Mouse (Mus musculus): ENCODE results near the gene Cops7a. TPM values are rescaled to one million over a fixed set of nuclear protein-coding genes. Genes with fewer than 3 reads are reported as not detected.

The Cops7a gene
- polyA plus RNA-seq, 1 experiment = 199 TPM

DNA sequence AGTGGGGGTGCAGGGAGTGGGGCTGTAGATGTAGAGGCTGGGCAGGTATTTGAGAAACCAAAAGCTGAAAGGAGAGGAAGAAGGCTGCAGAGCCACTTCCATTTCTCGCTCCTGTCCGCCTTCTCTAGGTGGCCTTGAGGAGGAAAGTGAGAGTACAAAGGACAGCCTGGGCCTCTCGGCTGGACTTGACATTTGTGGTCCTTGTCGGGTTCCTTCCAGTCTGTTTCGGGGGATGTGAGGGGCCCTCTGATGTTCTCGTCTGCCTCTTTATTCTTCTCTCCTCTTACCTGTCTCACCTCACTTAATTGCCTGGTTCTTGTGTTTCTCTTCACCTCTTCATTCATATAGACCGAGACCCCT, 47.0 kb downstream of the Cops7a start:
- H3K4me3 ChIP-seq (ENCODE audit: control insufficient read depth, insufficient read depth, low read length) = peak overlapping the region; percentile 62

DNA sequence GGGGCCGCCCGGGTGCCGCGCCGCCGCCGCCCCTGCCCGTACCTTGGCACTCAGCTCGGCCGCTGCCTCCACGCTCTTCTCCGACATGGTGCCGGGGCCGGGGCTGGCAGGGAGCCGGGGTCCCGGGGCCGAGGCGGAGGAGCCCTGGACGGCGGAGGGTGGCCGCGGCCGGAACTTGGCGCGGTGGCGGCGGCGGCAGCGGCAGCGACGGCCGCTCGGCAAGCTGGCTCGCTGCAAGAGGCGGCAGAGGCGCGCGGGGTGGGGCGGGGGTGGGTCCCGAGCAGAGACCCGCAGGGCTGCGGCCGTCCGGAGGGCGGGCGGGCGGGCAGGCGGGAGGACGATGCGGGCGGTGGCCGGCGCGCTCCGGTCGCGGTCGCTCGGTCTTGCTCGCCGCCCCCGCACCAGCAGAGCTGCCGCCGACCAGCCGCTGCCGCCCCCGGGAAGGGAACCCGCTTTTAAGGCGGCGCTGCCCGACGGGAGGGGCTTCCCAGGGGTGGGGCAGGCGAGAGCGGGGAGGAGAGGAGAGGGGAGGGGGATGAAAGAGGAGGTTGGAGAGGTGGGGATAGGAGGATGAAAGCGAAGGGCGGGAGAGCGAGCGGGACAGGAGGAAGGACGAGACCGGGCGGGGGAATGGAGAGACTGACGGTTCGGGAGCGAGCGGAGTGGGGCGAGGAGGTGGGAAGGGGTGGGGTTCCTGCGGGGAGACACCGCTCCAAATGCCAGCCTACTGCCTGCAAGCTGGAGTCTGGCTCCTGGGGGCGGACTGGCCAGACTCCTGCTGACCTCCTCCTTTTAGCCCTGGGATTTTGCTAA, 47.6 kb downstream of the Cops7a start:
- TF ChIP-seq POLR2A (IDR thresholded peaks at IDR 0.05; ENCODE audit: control insufficient read depth, extremely low read depth, insufficient read depth, low read length, poor library complexity) = peak; percentile 70; the same call in 1 of the 2 replicates
- TF ChIP-seq CTCF (IDR thresholded peaks at IDR 0.05; ENCODE audit: borderline replicate concordance, control insufficient read depth, extremely low read depth, insufficient read depth, low read length, poor library complexity) = no peak
- 1% methylated on average over 85 of the region's 89 CpGs for WGBS
- Histone ChIP-seq H3K4me3 (ENCODE audit: control insufficient read depth, insufficient read depth, low read length) (peak overlapping the region; percentile 62), H3K36me3 (ENCODE audit: control insufficient read depth, insufficient read depth, low read length) (peaks cover 12% of the 10 kb centered on the region), H3K4me1 (replicated peaks; ENCODE audit: control insufficient read depth, insufficient read depth, low read length) (peaks cover 48% of the 10 kb centered on the region), H3K27me3 (ENCODE audit: control insufficient read depth, insufficient read depth, low read length) (no peaks in the 10 kb centered on the region), H3K27ac (ENCODE audit: control insufficient read depth, insufficient read depth, low read length) (no peak overlapping the region; the same call in 1 of the 2 replicates)
- DNase-seq = peak; percentile 81

More for the DNA sequence above, 47.0 kb downstream of the Cops7a start:
- no peak for TF ChIP-seq CTCF (IDR thresholded peaks at IDR 0.05; ENCODE audit: borderline replicate concordance, control insufficient read depth, extremely low read depth, insufficient read depth, low read length, poor library complexity)
- TF ChIP-seq POLR2A (IDR thresholded peaks at IDR 0.05; ENCODE audit: control insufficient read depth, extremely low read depth, insufficient read depth, low read length, poor library complexity) = no peak
- DNase-seq = no peak
- no peaks in the 10 kb centered on the region for H3K27me3 ChIP-seq (ENCODE audit: control insufficient read depth, insufficient read depth, low read length)
- H3K36me3 ChIP-seq (ENCODE audit: control insufficient read depth, insufficient read depth, low read length) = peaks cover 12% of the 10 kb centered on the region
- 56% methylated on average over 7 of the region's 7 CpGs for WGBS
- peaks cover 44% of the 10 kb centered on the region for H3K4me1 ChIP-seq (replicated peaks; ENCODE audit: control insufficient read depth, insufficient read depth, low read length)
- H3K27ac ChIP-seq (ENCODE audit: control insufficient read depth, insufficient read depth, low read length) = no peak overlapping the region; the same call in 1 of the 2 replicates

DNA sequence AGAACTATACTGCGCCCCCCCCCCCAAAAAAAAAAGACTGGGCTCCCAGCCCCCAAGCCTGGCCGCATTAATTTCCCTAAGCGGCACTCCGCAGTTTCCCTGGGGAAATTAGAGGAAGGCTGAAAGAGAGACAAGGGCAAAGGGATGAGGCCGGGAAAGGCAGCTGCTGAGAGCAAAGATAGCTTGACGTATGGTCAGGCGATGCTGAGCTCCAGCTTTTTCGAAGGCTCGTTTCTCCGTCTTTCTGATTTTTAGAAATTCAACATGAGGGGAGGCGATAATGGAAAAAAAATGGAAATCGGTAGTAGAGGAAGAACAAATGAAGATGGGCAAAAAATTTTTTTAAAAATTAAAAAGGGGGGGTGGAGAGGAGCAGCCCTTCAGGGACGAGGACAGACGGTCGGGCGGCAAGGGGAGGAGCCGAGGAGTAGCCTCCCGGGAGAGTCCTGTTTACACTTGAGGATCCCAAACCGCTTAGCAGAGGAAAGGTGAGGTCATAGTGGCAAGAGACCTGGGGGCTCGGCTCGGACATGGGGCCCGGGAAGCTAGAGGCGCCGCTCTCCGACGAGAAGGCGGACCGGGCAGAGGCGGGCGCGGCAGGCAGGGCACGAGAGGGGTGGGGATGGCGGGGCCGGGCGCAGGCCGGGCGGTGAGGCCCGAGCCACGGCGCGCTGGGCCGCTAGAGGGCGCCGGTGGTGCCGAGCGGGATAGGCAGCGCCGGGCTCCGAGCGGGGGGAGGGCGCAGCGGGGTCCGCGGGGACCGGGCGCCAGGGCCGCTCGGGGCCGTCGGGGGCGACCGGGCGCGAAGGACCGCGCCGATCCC, 48.4 kb downstream of the Cops7a start:
- Histone ChIP-seq H3K4me3 (ENCODE audit: control insufficient read depth, insufficient read depth, low read length) (peak overlapping the region; percentile 100), H3K4me1 (replicated peaks; ENCODE audit: control insufficient read depth, insufficient read depth, low read length) (peaks cover 48% of the 10 kb centered on the region), H3K36me3 (ENCODE audit: control insufficient read depth, insufficient read depth, low read length) (peaks cover 12% of the 10 kb centered on the region), H3K27ac (ENCODE audit: control insufficient read depth, insufficient read depth, low read length) (no peak overlapping the region; the same call in 1 of the 2 replicates), H3K27me3 (ENCODE audit: control insufficient read depth, insufficient read depth, low read length) (no peaks in the 10 kb centered on the region)
- DNase-seq = peak; percentile 94
- 7% methylated on average over 66 of the region's 67 CpGs for WGBS
- TF ChIP-seq CTCF (IDR thresholded peaks at IDR 0.05; ENCODE audit: borderline replicate concordance, control insufficient read depth, extremely low read depth, insufficient read depth, low read length, poor library complexity) = peak; percentile 95
- no peak for TF ChIP-seq POLR2A (IDR thresholded peaks at IDR 0.05; ENCODE audit: control insufficient read depth, extremely low read depth, insufficient read depth, low read length, poor library complexity)

DNA sequence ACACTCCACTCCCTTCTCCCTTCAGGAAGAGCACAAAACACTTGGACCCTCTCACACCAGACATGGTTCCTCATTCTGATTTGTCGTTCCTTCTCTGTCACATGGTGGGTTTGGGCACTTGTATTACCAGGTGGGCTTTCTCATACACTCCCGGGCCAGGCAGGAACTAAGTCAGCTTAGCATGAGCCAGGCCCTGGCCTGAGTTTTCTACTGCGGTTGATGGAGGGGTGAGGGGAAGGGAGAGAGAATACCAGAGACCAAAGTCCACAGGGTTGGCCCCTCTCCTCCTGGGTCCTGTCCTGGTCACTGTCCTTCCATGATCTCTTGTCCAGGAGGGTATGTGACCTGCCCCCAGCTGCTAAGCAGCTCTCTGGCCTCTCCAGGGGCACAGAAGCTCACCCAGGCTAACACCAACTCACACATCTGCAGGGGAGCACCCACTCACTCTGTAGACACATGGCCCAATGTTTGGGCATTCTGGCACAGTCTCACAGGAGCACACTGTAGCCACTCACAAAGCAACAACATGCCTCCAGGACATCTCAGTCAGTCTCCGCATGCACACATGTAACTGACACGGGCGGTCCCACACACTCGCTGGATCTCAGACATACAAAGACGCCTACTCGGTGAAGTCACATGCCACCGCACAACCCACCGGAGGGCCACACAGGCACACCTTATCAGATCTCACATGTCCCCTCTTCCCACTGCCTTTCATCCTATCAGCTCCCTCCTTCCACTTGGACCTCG, 49.2 kb downstream of the Cops7a start:
- peaks cover 12% of the 10 kb centered on the region for H3K36me3 ChIP-seq (ENCODE audit: control insufficient read depth, insufficient read depth, low read length)
- no peaks in the 10 kb centered on the region for H3K27me3 ChIP-seq (ENCODE audit: control insufficient read depth, insufficient read depth, low read length)
- H3K4me1 ChIP-seq (replicated peaks; ENCODE audit: control insufficient read depth, insufficient read depth, low read length) = peaks cover 54% of the 10 kb centered on the region
- DNase-seq = peak; percentile 46
- H3K27ac ChIP-seq (ENCODE audit: control insufficient read depth, insufficient read depth, low read length) = no peak overlapping the region; the same call in 1 of the 2 replicates
- peak overlapping the region; percentile 100 for H3K4me3 ChIP-seq (ENCODE audit: control insufficient read depth, insufficient read depth, low read length)
- WGBS = 41% methylated on average over 12 of the region's 12 CpGs
- no peak for TF ChIP-seq CTCF (IDR thresholded peaks at IDR 0.05; ENCODE audit: borderline replicate concordance, control insufficient read depth, extremely low read depth, insufficient read depth, low read length, poor library complexity)

DNA sequence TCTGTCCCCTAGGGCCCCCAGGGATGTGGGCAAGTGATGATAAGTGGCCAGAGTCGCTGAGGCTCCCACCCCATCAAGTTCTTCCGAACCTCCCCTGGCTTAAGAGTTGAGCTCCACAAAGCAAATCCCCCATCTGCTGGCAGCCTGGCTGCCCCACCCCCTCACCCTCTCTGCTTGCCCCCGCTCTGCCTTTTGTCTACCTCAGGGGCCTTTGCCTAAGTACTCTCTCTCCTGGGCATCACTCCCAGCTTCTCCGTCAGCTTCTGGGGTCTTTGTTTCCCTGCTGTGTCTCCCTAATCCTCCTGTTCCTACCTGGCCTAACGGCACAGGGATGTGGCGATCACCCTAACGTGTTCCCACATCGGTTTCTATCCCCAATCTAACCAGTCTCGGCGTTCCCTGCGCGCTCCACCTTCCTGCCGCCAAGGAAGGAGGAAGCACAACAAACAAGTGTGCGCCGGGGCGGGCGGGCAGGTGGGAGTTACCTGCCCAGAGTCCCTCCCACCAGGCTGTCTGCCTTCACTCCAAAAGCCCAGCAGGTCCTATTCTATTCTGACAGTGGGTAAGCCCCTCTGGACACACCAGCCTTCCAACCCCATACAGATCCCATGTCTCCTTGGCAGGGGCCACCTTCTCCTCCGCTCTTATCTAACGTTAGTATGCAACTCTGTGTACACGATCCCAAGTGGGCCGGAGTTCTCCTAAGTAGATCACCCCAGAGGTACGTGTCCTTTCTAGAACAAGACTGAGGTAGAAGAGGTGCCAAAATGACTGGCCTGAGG, 50.0 kb downstream of the Cops7a start:
- Histone ChIP-seq H3K27ac (ENCODE audit: control insufficient read depth, insufficient read depth, low read length) (no peak overlapping the region), H3K4me1 (replicated peaks; ENCODE audit: control insufficient read depth, insufficient read depth, low read length) (peaks cover 59% of the 10 kb centered on the region), H3K27me3 (ENCODE audit: control insufficient read depth, insufficient read depth, low read length) (no peaks in the 10 kb centered on the region), H3K36me3 (ENCODE audit: control insufficient read depth, insufficient read depth, low read length) (peaks cover 12% of the 10 kb centered on the region), H3K4me3 (ENCODE audit: control insufficient read depth, insufficient read depth, low read length) (no peak overlapping the region; the same call in 1 of the 2 replicates)
- TF ChIP-seq CTCF (IDR thresholded peaks at IDR 0.05; ENCODE audit: borderline replicate concordance, control insufficient read depth, extremely low read depth, insufficient read depth, low read length, poor library complexity) = no peak
- no peak for TF ChIP-seq POLR2A (IDR thresholded peaks at IDR 0.05; ENCODE audit: control insufficient read depth, extremely low read depth, insufficient read depth, low read length, poor library complexity)
- WGBS = 88% methylated on average over 22 of the region's 22 CpGs
- no peak for DNase-seq
